Mouse (Mus musculus): ENCODE results near the gene Eogt. TPM values are rescaled to one million over a fixed set of nuclear protein-coding genes. Genes with fewer than 3 reads are reported as not detected.

The Eogt gene
- polyA plus RNA-seq (2012; rRNA removed), result 3.7 and 3.8 TPM in 2 replicates

DNA sequence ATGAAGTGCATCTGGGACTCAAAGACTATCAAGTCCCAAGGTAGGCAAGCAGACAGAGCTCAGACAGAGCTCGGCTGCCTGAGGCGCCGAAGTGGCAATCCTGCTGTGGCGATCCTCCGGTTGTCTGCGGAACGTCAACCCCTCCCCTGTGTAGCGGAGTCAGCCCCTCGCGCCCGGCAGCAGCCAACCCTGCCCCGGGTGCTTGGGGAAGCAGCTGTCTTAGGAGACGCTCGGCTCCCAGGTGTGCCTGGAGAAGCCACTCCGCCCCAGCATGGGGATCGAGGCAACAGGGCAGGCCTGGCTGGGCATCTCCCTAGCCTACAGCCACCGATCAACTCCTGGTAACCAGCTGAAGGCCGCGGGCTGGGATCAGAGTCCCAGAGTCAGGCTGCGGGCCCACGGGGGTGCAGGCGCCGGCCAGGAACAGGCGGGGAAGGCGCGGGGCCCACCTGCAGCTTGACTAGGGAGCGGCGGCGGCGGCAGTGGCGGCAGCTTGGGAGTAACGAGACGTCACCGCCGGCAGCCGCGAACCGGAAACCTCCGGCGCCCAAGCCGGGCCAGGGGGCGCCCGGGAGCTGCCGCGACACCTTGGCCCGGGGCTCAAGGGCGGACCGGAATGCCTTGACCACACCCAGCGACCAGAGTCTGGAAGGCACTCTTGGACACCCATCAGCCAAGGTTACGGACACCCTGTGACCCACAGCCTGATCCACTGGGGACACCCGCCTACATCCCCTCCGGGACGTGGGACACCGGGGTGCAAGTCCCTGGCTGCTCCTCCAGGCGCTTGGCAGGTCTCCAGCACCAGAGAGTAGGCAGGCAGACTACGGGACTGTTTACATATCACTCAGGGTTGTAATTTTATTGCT, at the start of gene Eogt:
Gene Eogt, minus strand, starts transcription at position 800 of the 869 bp plus-strand sequence.

DNA sequence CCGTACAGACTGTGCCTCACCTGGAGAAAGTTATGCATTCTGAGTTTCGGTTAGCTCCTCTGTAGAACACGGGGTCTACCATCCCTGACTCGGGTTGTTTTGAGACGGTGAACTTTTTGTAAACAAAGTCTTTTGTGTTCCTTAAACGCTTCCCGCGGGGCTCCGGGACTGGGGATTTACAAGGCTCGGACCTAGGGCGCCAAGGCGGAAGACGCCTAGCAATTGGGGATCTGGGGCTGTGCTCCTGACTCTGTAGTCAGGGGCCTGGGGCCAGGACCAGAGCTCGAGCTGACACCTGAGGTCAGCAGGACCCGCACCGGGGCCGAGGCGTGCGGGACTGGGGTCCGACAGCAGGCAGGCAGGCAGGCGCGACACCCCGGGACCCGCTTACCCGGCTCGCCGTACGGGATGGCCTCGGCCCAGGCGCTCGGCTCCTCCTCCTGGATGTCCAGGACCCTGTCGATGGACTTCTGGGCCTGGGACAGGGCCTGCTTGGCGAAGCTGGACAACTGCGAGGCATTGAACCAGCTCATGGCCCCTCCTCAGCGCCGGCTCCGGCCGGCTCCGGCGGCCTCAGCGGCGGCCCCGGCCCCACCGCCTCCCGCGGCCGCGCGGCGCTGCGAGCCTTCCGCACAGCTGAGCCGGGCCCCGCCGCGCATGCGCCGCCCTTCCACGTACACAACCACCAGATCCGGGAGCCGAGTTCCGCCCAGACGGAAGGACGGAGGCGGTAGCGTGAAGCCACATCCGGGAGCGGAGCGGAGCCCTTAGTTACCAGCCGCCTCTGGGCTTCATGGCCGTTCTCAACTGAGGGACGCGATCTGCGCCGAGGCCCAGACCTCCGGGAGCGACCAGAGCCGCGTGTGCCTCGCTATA, 29.7 kb upstream of the Eogt start, which contains the start of gene Tmf1:
Gene Tmf1, minus strand, starts transcription at position 632 of the 876 bp plus-strand sequence.

DNA sequence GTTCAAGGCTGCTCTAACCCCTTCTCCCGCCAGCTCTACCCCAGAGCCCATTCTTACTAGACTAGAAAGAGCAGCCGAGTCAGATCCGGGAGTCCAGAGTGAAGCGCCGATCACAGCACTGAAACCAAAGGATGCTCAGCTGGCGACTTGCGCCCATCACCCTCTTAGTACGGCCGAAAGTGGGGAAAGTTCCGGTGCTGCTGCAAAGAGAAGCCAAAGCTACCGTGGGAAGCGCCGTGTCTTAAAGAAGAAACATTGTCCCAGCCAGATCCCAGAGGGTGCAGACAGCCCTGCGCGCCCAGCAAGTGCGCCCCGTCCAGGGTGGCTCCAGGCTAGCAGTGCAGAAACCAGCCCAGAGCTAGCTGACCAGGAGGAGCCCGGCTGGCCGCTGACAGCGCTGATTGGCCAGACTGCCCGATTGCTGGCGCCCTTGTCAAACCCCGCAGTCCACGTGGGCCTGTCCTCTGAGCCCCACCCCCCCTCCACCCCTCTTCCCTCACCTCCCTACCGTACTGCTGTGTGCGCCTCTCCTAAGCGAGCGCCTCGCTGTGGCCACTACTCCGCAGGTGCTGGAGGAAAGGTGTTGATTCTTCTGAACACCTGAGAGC, 88.8 kb downstream of the Eogt start, which contains the start of gene Fam19a4:
Gene Fam19a4, minus strand, starts transcription at position 340 of the 608 bp plus-strand sequence.

Other genes starting within 250 kb of the Eogt start
- gene Fam19a4, start 88.8 kb downstream of the Eogt start, polyA plus RNA-seq (2012; rRNA removed), result not detected in 2 replicates
- 3.3 and 4.3 TPM in 2 replicates for gene Tmf1, start 29.9 kb upstream of the Eogt start, polyA plus RNA-seq (2012; rRNA removed)
- 4.6 and 6.4 TPM in 2 replicates for gene Uba3, start 56.5 kb upstream of the Eogt start, polyA plus RNA-seq (2012; rRNA removed)
- gene Arl6ip5, start 61.5 kb upstream of the Eogt start, polyA plus RNA-seq (2012; rRNA removed), result 40.2 and 49.5 TPM in 2 replicates
- gene Lmod3, start 103.6 kb upstream of the Eogt start, polyA plus RNA-seq (2012; rRNA removed), result 0.05 TPM in 1 of 2 replicates, not detected in the other